Mouse (Mus musculus) MEL (cell line): ENCODE measurements at regions not wholly inside any gene's neighbourhood (a gene's known extent, or its start where the extent isn't known, plus 50 kb on each side); places are given as distances from the start of the nearest gene placed in this dataset.

Experiments used
- DNase-seq: peaks from one replicate; pipeline ENCODE4 v3.0.0; 2011; ENCODE audit warnings: low read depth, low spot score
- H3K27ac ChIP-seq: 2 replicates; pipeline ENCODE4 v1.5.1; 2012; ENCODE audit warnings: low read depth, mild to moderate bottlenecking, control low read depth, low read length, moderate library complexity; ENCODE audit not compliant: control insufficient read depth
- H3K27me3 ChIP-seq, 2 experiments: fragments of 150-350 bp in 1 of 2; sonication (generic) in 1 of 2; 2 replicates each; pipeline ENCODE4 v1.6.1; 2012; ENCODE audit warnings: low read length in 2 of 2, mild to moderate bottlenecking in 2 of 2, improper control_type of control experiment in 1 of 2, moderate library complexity in 1 of 2; ENCODE audit not compliant: insufficient read depth in 2 of 2, control insufficient read depth in 1 of 2
- H3K36me3 ChIP-seq, 2 experiments: 2 replicates each; pipeline ENCODE4 v1.6.1; 2012 to 2014; ENCODE audit warnings: low read length in 2 of 2, improper control_type of control experiment in 1 of 2, inconsistent platforms in 1 of 2, mild to moderate bottlenecking in 1 of 2; ENCODE audit not compliant: insufficient read depth in 2 of 2, control insufficient read depth in 1 of 2
- H3K4me1 ChIP-seq, 2 experiments: fragments of 150-350 bp in 1 of 2; sonication (generic) in 1 of 2; 2 replicates each; pipeline ENCODE4 v1.6.1; 2012; ENCODE audit warnings: low read length in 2 of 2, improper control_type of control experiment in 1 of 2, mild to moderate bottlenecking in 1 of 2; ENCODE audit not compliant: insufficient read depth in 2 of 2, control insufficient read depth in 1 of 2
- H3K4me3 ChIP-seq, 2 experiments: fragments of 150-350 bp in 1 of 2; sonication (generic) in 1 of 2; 2 replicates each; pipeline ENCODE4 v1.5.1; 2012; ENCODE audit warnings: low read depth in 2 of 2, low read length in 2 of 2, mild to moderate bottlenecking in 2 of 2, moderate library complexity in 2 of 2, control low read depth in 1 of 2, improper control_type of control experiment in 1 of 2; ENCODE audit not compliant: control insufficient read depth in 1 of 2, insufficient read depth in 1 of 2
- H3K79me2 ChIP-seq: 2 replicates; pipeline ENCODE4 v1.6.1; 2012; ENCODE audit warnings: mild to moderate bottlenecking, low read length, moderate library complexity; ENCODE audit not compliant: control insufficient read depth, poor library complexity, insufficient read depth
- H3K9ac ChIP-seq: 2 replicates; pipeline ENCODE4 v1.6.1; 2012; ENCODE audit warnings: low read depth, mild to moderate bottlenecking, control low read depth, low read length, moderate library complexity; ENCODE audit not compliant: control insufficient read depth, poor library complexity, severe bottlenecking
- H3K9me3 ChIP-seq: fragments of 150-350 bp; sonication (generic); replicated peaks from 2 replicates; pipeline ENCODE4 v1.6.1; 2012; ENCODE audit warnings: mild to moderate bottlenecking, low read length, improper control_type of control experiment, moderate library complexity; ENCODE audit not compliant: insufficient read depth
- BHLHE40 ChIP-seq: IDR thresholded peaks from 2 replicates; pipeline ENCODE4 v1.6.1; 2012; ENCODE audit warnings: low read depth, mild to moderate bottlenecking, inconsistent platforms, low read length, improper control_type of control experiment, borderline replicate concordance
- E2F4 ChIP-seq: IDR thresholded peaks from 2 replicates; pipeline ENCODE4 v1.6.1; 2011; ENCODE audit warnings: low read depth, low read length, improper control_type of control experiment, borderline replicate concordance
- ELF1 ChIP-seq: IDR thresholded peaks from 2 replicates; pipeline ENCODE4 v1.6.1; 2014; ENCODE audit warnings: low read depth, mild to moderate bottlenecking, inconsistent platforms, low read length, improper control_type of control experiment, moderate library complexity
- EP300 ChIP-seq, 2 experiments: IDR thresholded peaks; 2 replicates each; pipeline ENCODE4 v1.6.1; 2011; ENCODE audit warnings: improper control_type of control experiment in 2 of 2, low read length in 2 of 2, low read depth in 1 of 2, mild to moderate bottlenecking in 1 of 2
- GATA1 ChIP-seq: IDR thresholded peaks from 2 replicates; pipeline ENCODE4 v1.6.1; 2011; ENCODE audit warnings: low read depth, low read length, improper control_type of control experiment
- HCFC1 ChIP-seq: IDR thresholded peaks from 2 replicates; pipeline ENCODE4 v1.6.1; 2012; ENCODE audit warnings: low read depth, mild to moderate bottlenecking, inconsistent platforms, low read length, improper control_type of control experiment, moderate library complexity
- JUND ChIP-seq: IDR thresholded peaks from 2 replicates; pipeline ENCODE4 v1.6.1; 2011; ENCODE audit warnings: low read depth, mild to moderate bottlenecking, improper control_type of control experiment, low read length
- KAT2A ChIP-seq: conservative IDR thresholded peaks from 2 replicates; pipeline ENCODE4 v1.6.1; 2012; ENCODE audit warnings: low read depth, low read length, improper control_type of control experiment, inconsistent platforms
- MAX ChIP-seq: IDR thresholded peaks from 2 replicates; pipeline ENCODE4 v1.6.1; 2011; ENCODE audit warnings: low read length, improper control_type of control experiment
- MAZ ChIP-seq: IDR thresholded peaks from 2 replicates; pipeline ENCODE4 v1.6.1; 2012; ENCODE audit warnings: low read depth, mild to moderate bottlenecking, inconsistent platforms, low read length, improper control_type of control experiment
- MEF2A ChIP-seq: IDR thresholded peaks from 2 replicates; pipeline ENCODE4 v1.6.1; 2014; ENCODE audit warnings: low read depth, mild to moderate bottlenecking, inconsistent platforms, low read length, improper control_type of control experiment; ENCODE audit not compliant: poor library complexity, insufficient replicate concordance, severe bottlenecking; ENCODE audit errors: extremely low read depth
- MYB ChIP-seq: IDR thresholded peaks from 2 replicates; pipeline ENCODE4 v1.6.1; 2011; ENCODE audit warnings: mild to moderate bottlenecking, low read depth, low read length, improper control_type of control experiment
- POLR2A ChIP-seq, 2 experiments: IDR thresholded peaks; 2 replicates each; pipeline ENCODE4 v1.6.1; 2011 to 2012; ENCODE audit warnings: low read length in 2 of 2, mild to moderate bottlenecking in 2 of 2, control low read depth in 1 of 2, improper control_type of control experiment in 1 of 2, low read depth in 1 of 2, moderate library complexity in 1 of 2; ENCODE audit not compliant: control insufficient read depth in 1 of 2, insufficient read depth in 1 of 2, poor library complexity in 1 of 2
- RAD21 ChIP-seq: IDR thresholded peaks from 2 replicates; pipeline ENCODE4 v1.6.1; 2011; ENCODE audit warnings: mild to moderate bottlenecking, low read depth, low read length, improper control_type of control experiment
- RCOR1 ChIP-seq: IDR thresholded peaks from 2 replicates; pipeline ENCODE4 v1.6.1; 2012; ENCODE audit warnings: low read depth, mild to moderate bottlenecking, inconsistent platforms, low read length, improper control_type of control experiment
- SIN3A ChIP-seq: IDR thresholded peaks from 2 replicates; pipeline ENCODE4 v1.6.1; 2012; ENCODE audit warnings: low read length, improper control_type of control experiment, inconsistent platforms
- TAL1 ChIP-seq: IDR thresholded peaks from 2 replicates; pipeline ENCODE4 v1.6.1; 2012; ENCODE audit warnings: mild to moderate bottlenecking, inconsistent platforms, low read length, moderate library complexity, mixed read lengths
- TCF12 ChIP-seq: IDR thresholded peaks from 2 replicates; pipeline ENCODE4 v1.6.1; 2014; ENCODE audit warnings: low read depth, mild to moderate bottlenecking, inconsistent platforms, low read length, improper control_type of control experiment, moderate library complexity
- UBTF ChIP-seq: IDR thresholded peaks from 2 replicates; pipeline ENCODE4 v1.6.1; 2012; ENCODE audit warnings: low read depth, mild to moderate bottlenecking, inconsistent platforms, low read length, improper control_type of control experiment, moderate library complexity, borderline replicate concordance; ENCODE audit not compliant: insufficient read depth
- ZKSCAN1 ChIP-seq: IDR thresholded peaks from 2 replicates; pipeline ENCODE4 v1.6.1; 2012; ENCODE audit warnings: low read depth, mild to moderate bottlenecking, inconsistent platforms, low read length, improper control_type of control experiment, moderate library complexity
- ZMIZ1 ChIP-seq: IDR thresholded peaks from 2 replicates; pipeline ENCODE4 v1.6.1; 2012; ENCODE audit warnings: low read depth, mild to moderate bottlenecking, inconsistent platforms, low read length, improper control_type of control experiment, moderate library complexity
- ZNF384 ChIP-seq: IDR thresholded peaks from 2 replicates; pipeline ENCODE4 v1.6.1; 2012; ENCODE audit warnings: low read depth, mild to moderate bottlenecking, inconsistent platforms, low read length, improper control_type of control experiment

DNA sequence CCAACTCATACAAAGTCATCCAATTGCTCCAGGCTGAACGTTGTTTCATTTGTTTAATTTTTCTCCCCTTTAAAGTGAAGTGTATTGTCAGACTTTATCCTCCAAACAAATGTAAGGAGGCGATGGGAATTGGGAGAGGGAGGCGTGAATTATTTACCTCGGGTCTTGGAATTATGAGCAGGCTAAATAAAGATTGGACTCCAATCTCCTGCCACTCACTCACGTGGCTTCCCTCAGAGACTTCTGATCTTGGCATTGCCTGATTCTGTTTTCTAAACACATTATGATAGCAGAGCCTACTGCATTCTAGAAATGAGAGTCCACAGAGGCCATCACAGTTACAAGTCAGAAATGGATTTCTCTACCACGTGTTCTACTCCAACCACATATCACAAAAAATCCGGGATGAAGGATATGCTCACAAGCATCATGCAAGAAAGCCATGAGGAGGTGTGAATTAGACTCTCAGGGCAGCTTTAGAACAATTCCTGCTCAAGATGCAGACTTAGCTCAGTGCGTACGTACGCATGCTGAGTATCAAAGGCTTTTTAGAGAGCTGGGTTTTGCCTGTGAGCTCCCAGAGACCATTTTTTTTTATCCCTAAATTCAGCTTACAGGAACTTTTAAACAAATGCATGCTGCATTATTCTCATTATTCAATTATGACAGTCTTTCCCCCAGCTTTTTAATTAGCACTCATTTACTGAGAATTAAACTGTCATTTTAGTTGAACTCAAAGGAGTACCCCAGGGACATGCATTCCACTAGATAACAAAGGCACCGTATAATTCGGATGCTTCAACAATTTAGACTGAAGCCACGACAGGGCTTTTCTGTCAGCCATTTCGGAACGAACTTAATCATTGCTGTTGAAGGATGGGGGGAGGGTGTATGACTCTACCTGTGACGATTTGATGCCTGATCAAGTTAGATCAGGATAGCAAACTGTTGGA, 269.2 kb upstream of the Ubash3b start:
- H3K27me3 ChIP-seq: no peaks in the 10 kb centered on the region
- no peaks in the 10 kb centered on the region for H3K79me2 ChIP-seq
- H3K4me3 ChIP-seq: no peak overlapping the region
- TF ChIP-seq ZMIZ1: no peak
- no peak for TF ChIP-seq TCF12
- no peak for TF ChIP-seq HCFC1
- no peak for TF ChIP-seq BHLHE40
- no peak for TF ChIP-seq KAT2A
- no peak for TF ChIP-seq SIN3A
- TF ChIP-seq ZNF384: no peak
- TF ChIP-seq MAZ: no peak
- TF ChIP-seq ELF1: no peak
- TF ChIP-seq TAL1: no peak
- no peak for TF ChIP-seq RAD21
- no peak for TF ChIP-seq EP300 (IDR thresholded peaks at IDR 0.05; ENCODE audit: low read depth in 1 of 2, low read length in 2 of 2)
- TF ChIP-seq JUND: no peak
- TF ChIP-seq ZKSCAN1: no peak
- TF ChIP-seq, all 39 proteins: peak for 0
- Histone ChIP-seq H3K9ac (no peak overlapping the region), H3K36me3 (no peaks in the 10 kb centered on the region), H3K9me3 (no peaks in the 10 kb centered on the region), H3K27ac (no peak overlapping the region), H3K4me1 (no peaks in the 10 kb centered on the region)
- no peak for DNase-seq

DNA sequence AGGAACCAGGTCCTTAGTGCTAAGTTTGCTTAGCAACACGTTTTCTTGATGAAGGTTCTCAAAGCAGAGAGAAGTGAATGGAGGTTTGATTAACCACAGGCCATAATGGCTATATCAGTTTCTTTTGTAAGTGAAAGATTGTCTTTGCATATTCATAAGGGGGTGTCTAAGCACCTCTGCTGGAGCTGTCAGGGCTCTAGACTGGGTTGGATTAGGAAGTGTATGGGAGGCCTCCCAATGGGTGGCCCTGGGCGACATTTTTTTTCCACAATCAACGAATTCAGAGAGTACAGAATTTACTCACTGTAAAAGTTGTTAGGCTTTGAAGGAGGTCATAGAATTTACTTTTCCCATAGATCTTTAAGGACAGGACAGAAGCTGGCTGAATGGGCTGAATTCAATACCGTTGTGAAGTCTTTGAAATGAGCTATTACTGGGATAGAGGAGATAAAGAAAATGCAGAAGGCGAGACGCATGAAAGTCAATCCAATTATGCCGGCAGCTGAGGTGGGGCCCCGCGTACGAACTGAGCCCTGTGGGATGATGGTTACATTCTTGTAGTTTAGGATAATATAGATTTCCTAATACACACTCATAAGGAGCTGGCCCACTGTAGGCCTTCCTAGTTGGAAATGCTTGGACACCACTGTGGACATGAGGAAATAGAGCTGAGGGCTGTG, 268.4 kb upstream of the Ubash3b start:
- H3K4me1 ChIP-seq: no peaks in the 10 kb centered on the region
- no peak overlapping the region for H3K27ac ChIP-seq
- no peaks in the 10 kb centered on the region for H3K27me3 ChIP-seq
- H3K9me3 ChIP-seq: no peaks in the 10 kb centered on the region
- H3K9ac ChIP-seq: no peak overlapping the region
- TF ChIP-seq TAL1: no peak
- no peak for TF ChIP-seq UBTF
- no peak for TF ChIP-seq RCOR1
- no peak for TF ChIP-seq ZKSCAN1
- TF ChIP-seq MAX: no peak
- TF ChIP-seq TCF12: no peak
- no peak for TF ChIP-seq MEF2A
- TF ChIP-seq EP300 (IDR thresholded peaks at IDR 0.05; ENCODE audit: low read depth in 1 of 2, low read length in 2 of 2): no peak
- no peak for TF ChIP-seq GATA1
- no peak for TF ChIP-seq MYB
- no peak for TF ChIP-seq KAT2A
- no peak for TF ChIP-seq ZNF384
- TF ChIP-seq ELF1: no peak
- no peak for TF ChIP-seq POLR2A (IDR thresholded peaks at IDR 0.05; ENCODE audit: control insufficient read depth in 1 of 2, insufficient read depth in 1 of 2, low read depth in 1 of 2, low read length in 2 of 2, poor library complexity in 1 of 2)
- no peak for TF ChIP-seq E2F4
- H3K4me3 ChIP-seq: no peak overlapping the region
- DNase-seq: no peak
- no peaks in the 10 kb centered on the region for H3K79me2 ChIP-seq
- no peaks in the 10 kb centered on the region for H3K36me3 ChIP-seq
